Mouse (Mus musculus) neural tube, embryonic 14.5 days (tissue): Measurements from ENCODE around the gene Acacb. TPM values are rescaled to one million over a fixed set of nuclear protein-coding genes. Genes with fewer than 3 reads are reported as not detected.

ENCODE experiments used
- ATAC-seq: fragments of 200-750 bp; cut with Nextera tagmentation; 2 replicates; pipeline ENCODE4 v1.8.0; 2017; ENCODE audit warnings: low read depth, mild to moderate bottlenecking, moderate TSS enrichment, moderate library complexity
- H3K27ac ChIP-seq: fragments of 300-500 bp; sonication (generic); 2 replicates; pipeline ENCODE4 v1.5.1; 2014; ENCODE audit warnings: low read depth, mild to moderate bottlenecking, control low read depth, low read length, moderate library complexity, mixed read lengths
- H3K27me3 ChIP-seq: fragments of 300-500 bp; sonication (generic); 2 replicates; pipeline ENCODE4 v1.6.1; 2014; ENCODE audit warnings: low read length; ENCODE audit not compliant: control insufficient read depth, insufficient read depth
- H3K36me3 ChIP-seq: fragments of 300-500 bp; sonication (generic); 2 replicates; pipeline ENCODE4 v1.6.1; 2014; ENCODE audit warnings: low read length, mixed read lengths; ENCODE audit not compliant: control insufficient read depth, insufficient read depth
- H3K4me1 ChIP-seq: fragments of 300-500 bp; sonication (generic); 2 replicates; pipeline ENCODE4 v1.6.1; 2014; ENCODE audit warnings: low read length; ENCODE audit not compliant: control insufficient read depth, insufficient read depth
- H3K4me2 ChIP-seq: fragments of 300-500 bp; sonication (generic); 2 replicates; pipeline ENCODE4 v1.6.1; 2014; ENCODE audit warnings: mild to moderate bottlenecking, low read depth, low read length, control low read depth
- H3K4me3 ChIP-seq: fragments of 300-500 bp; sonication (generic); 2 replicates; pipeline ENCODE4 v1.5.1; 2014; ENCODE audit warnings: low read depth, low read length, control low read depth, mixed read lengths
- H3K9ac ChIP-seq: fragments of 300-500 bp; sonication (generic); replicated peaks from 2 replicates; pipeline ENCODE4 v1.6.1; 2014; ENCODE audit warnings: low read depth, mild to moderate bottlenecking, control low read depth, low read length, mixed read lengths
- H3K9me3 ChIP-seq: fragments of 300-500 bp; sonication (generic); 2 replicates; pipeline ENCODE4 v1.6.1; 2016; ENCODE audit warnings: low read length; ENCODE audit not compliant: control insufficient read depth
- WGBS: fragments of 180-500 bp; shearing (Covaris S2); extraction: QIAGEN DNeasy Blood & Tissue Kit; methylation state at CpG from one replicate; pipeline ENCODE4 v1.1.7; 2014; 5-methylcytosine and 5-hydroxymethylcytosine counted together
- polyA plus RNA-seq: library from polyadenylated mRNA; unstranded; fragments of >200 nt; fragmentation: Nextera tagmentation; extraction: Ambion mirVana; gene quantifications from 2 replicates; pipeline ENCODE4 v1.2.1, GENCODE M21; 2014

The Acacb gene
- polyA plus RNA-seq, 1 experiment from 2014 or later, result 4.8 TPM

GRCm38 (mm10) chr5:114170345-114170744 is 24.0 kb downstream of the Acacb start:
- no peak for ATAC-seq
- Histone ChIP-seq H3K36me3 (no peaks in the 10 kb centered on the region), H3K4me1 (no peaks in the 10 kb centered on the region), H3K9me3 (no peaks in the 10 kb centered on the region), H3K27ac (no peak overlapping the region), H3K27me3 (no peaks in the 10 kb centered on the region; the same call in 1 of the 2 replicates), H3K4me2 (no peak overlapping the region), H3K9ac (no peak overlapping the region), H3K4me3 (no peak overlapping the region)
- 88% methylated on average over 7 of the region's 7 CpGs for WGBS

GRCm38 (mm10) chr5:114172936-114173335 is 26.6 kb downstream of the Acacb start:
- WGBS, result 94% methylated on average over 3 of the region's 3 CpGs

GRCm38 (mm10) chr5:114173458-114173857 is 27.1 kb downstream of the Acacb start:
- no peak overlapping the region for H3K9ac ChIP-seq
- no peaks in the 10 kb centered on the region for H3K9me3 ChIP-seq
- no peak overlapping the region for H3K27ac ChIP-seq
- no peak overlapping the region for H3K4me3 ChIP-seq
- no peak for ATAC-seq
- 77% methylated on average over 7 of the region's 7 CpGs for WGBS
- H3K36me3 ChIP-seq, result no peaks in the 10 kb centered on the region
- H3K27me3 ChIP-seq, result no peaks in the 10 kb centered on the region; the same call in 1 of the 2 replicates
- no peak overlapping the region for H3K4me2 ChIP-seq
- peaks cover 6% of the 10 kb centered on the region; the same call in 1 of the 2 replicates for H3K4me1 ChIP-seq

More at GRCm38 (mm10) chr5:114172936-114173335, 26.6 kb downstream of the Acacb start:
- Histone ChIP-seq H3K9me3 (no peaks in the 10 kb centered on the region), H3K4me1 (peaks cover 6% of the 10 kb centered on the region; the same call in 1 of the 2 replicates), H3K4me2 (no peak overlapping the region), H3K36me3 (no peaks in the 10 kb centered on the region), H3K4me3 (no peak overlapping the region), H3K27ac (no peak overlapping the region), H3K9ac (no peak overlapping the region), H3K27me3 (no peaks in the 10 kb centered on the region; the same call in 1 of the 2 replicates)
- ATAC-seq, result no peak

- no peak for ATAC-seq
- H3K27me3 ChIP-seq, result no peaks in the 10 kb centered on the region; the same call in 1 of the 2 replicates
- H3K4me2 ChIP-seq, result no peak overlapping the region
- H3K9ac ChIP-seq, result no peak overlapping the region
- no peak overlapping the region for H3K4me3 ChIP-seq
- 32% methylated on average over 16 of the region's 16 CpGs for WGBS
- no peak overlapping the region for H3K27ac ChIP-seq
- H3K9me3 ChIP-seq, result no peaks in the 10 kb centered on the region
- no peaks in the 10 kb centered on the region for H3K36me3 ChIP-seq
- H3K4me1 ChIP-seq, result peaks cover 6% of the 10 kb centered on the region; the same call in 1 of the 2 replicates
These were observed 27.7 kb downstream of the Acacb start for GRCm38 (mm10) chr5:114173877-114174581.

GRCm38 (mm10) chr5:114174639-114175038 is 28.3 kb downstream of the Acacb start:
- Histone ChIP-seq H3K27me3 (no peaks in the 10 kb centered on the region; the same call in 1 of the 2 replicates), H3K9ac (no peak overlapping the region), H3K36me3 (no peaks in the 10 kb centered on the region), H3K4me3 (no peak overlapping the region), H3K9me3 (no peaks in the 10 kb centered on the region), H3K4me1 (peaks cover 6% of the 10 kb centered on the region; the same call in 1 of the 2 replicates), H3K4me2 (no peak overlapping the region), H3K27ac (no peak overlapping the region)
- WGBS, result 12% methylated on average over 16 of the region's 16 CpGs
- ATAC-seq, result no peak

- no peaks in the 10 kb centered on the region; the same call in 1 of the 2 replicates for H3K27me3 ChIP-seq
- peak; percentile 77 for ATAC-seq
- H3K4me2 ChIP-seq, result peak overlapping the region; percentile 47
- H3K9ac ChIP-seq, result 0 out of 2 replicates have a peak overlapping the region, but pooled peaks have one; percentile 1
- H3K27ac ChIP-seq, result no peak overlapping the region
- WGBS, result under 1% methylated on average over 26 of the region's 26 CpGs
- peak overlapping the region; percentile 28 for H3K4me3 ChIP-seq
- H3K4me1 ChIP-seq, result peaks cover 6% of the 10 kb centered on the region; the same call in 1 of the 2 replicates
- H3K36me3 ChIP-seq, result no peaks in the 10 kb centered on the region
- no peaks in the 10 kb centered on the region for H3K9me3 ChIP-seq
These were observed 29.3 kb downstream of the Acacb start for GRCm38 (mm10) chr5:114175596-114176171.

- no peaks in the 10 kb centered on the region for H3K9me3 ChIP-seq
- no peak overlapping the region for H3K27ac ChIP-seq
- no peak overlapping the region for H3K4me3 ChIP-seq
- peaks cover 6% of the 10 kb centered on the region; the same call in 1 of the 2 replicates for H3K4me1 ChIP-seq
- H3K4me2 ChIP-seq, result no peak overlapping the region; the same call in 1 of the 2 replicates
- H3K36me3 ChIP-seq, result no peaks in the 10 kb centered on the region
- WGBS, result 39% methylated on average over 8 of the region's 8 CpGs
- no peak for ATAC-seq
- H3K9ac ChIP-seq, result no peak overlapping the region
- no peaks in the 10 kb centered on the region; the same call in 1 of the 2 replicates for H3K27me3 ChIP-seq
These were observed 30.4 kb downstream of the Acacb start for GRCm38 (mm10) chr5:114176548-114177400.

- Histone ChIP-seq H3K9me3 (no peaks in the 10 kb centered on the region), H3K9ac (no peak overlapping the region)
- WGBS, result 90% methylated on average over 4 of the region's 4 CpGs
These were observed 31.8 kb downstream of the Acacb start for GRCm38 (mm10) chr5:114177966-114178719.

More at GRCm38 (mm10) chr5:114177966-114178719, 31.8 kb downstream of the Acacb start:
- Histone ChIP-seq H3K4me1 (peaks cover 6% of the 10 kb centered on the region; the same call in 1 of the 2 replicates), H3K4me3 (no peak overlapping the region), H3K27me3 (no peaks in the 10 kb centered on the region; the same call in 1 of the 2 replicates), H3K27ac (no peak overlapping the region), H3K4me2 (no peak overlapping the region), H3K36me3 (no peaks in the 10 kb centered on the region)
- no peak for ATAC-seq
